Mouse (Mus musculus): ENCODE measurements around the gene Sox13.
A peak's percentile ranks its signal among the peaks of the same experiment; 100 is the strongest.
"Not testable (repeated sequence)": the region's sequence is repeated elsewhere in the genome, so short reads cannot be mapped to it uniquely, and the experiment has no call there.

Gene Sox13

DNA sequence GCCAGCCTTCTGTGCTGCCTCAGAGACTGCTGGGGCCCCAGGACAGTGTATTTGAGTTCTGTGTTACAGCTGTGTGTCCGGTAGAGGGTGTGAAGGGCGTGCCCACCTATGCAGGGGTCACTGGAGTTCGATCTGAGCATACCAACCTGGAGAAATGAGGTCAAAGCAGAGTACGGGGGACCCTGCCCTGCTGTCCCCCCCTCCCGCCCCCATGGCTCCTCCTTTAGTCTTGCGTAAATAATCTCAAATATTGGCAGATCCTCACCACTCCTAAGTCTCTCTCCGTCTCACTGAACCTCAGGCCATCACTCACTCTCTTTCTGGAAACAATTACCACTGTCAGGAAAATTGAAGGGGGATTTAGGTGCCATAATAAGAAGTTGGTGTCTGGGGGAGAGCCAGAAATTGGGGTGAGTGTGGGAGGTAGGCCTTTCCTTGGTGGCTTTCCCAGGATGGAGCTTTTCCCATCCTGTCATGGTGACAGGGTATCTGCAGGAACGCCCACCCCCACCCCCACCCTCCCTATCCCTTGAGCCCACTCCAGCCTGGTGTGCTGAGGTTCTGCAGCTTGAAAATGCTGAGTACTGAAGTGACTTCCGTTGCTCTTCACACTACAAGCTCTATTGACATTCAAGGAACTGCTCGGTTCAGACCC is 57.1 kb downstream of the Sox13 start:
- no peak for DNase-seq

DNA sequence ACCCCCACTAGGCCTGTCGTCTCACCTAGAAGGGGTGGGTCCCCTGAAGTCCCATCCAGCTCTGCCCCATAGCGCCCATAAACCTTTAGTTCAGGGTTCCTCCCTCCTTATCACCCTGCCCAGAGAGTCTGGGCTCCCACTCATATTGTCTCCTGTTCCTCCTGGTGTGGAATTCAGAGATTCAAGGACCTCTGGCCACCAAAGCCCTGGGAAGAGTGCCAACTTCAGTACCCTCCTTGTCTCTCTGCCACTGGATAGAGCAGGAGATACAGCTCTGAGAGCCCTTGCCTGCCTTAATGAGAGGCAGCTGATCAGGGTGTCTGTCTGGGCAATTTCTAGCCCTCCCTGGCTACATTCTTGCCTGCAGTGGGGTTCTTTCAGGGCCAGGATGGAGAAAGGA is 59.3 kb downstream of the Sox13 start:
- no peak for DNase-seq

DNA sequence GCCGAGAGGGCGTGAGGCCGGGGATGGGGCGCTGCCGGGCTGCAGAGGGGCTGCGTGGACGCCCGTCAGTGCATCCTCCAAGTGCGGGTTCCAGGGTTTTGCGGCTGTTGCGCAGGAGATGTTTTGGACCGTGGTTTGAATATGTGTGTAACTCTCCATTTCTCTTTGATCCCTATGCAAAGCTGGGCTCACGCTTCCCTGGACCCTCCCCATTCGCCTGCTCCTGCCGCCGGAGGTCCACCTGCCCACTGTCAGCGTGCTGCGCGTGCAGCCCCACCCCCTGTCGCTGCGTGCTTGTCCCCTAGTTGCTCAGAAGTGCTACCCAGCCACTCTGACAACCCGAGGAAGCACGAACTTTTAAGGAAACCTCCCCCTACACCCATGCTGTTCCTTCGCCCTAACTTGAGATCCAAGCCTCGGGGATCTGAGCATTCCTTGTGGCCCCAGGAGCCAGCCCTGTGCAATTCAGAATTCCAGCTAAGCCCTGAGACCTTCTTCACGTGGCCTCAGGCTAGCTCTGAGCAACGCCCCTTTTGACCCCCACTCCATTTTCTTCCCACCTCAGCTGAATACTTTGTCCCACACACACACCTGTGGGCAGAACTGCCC is 60.1 kb downstream of the Sox13 start:
- DNase-seq, result no peak

DNA sequence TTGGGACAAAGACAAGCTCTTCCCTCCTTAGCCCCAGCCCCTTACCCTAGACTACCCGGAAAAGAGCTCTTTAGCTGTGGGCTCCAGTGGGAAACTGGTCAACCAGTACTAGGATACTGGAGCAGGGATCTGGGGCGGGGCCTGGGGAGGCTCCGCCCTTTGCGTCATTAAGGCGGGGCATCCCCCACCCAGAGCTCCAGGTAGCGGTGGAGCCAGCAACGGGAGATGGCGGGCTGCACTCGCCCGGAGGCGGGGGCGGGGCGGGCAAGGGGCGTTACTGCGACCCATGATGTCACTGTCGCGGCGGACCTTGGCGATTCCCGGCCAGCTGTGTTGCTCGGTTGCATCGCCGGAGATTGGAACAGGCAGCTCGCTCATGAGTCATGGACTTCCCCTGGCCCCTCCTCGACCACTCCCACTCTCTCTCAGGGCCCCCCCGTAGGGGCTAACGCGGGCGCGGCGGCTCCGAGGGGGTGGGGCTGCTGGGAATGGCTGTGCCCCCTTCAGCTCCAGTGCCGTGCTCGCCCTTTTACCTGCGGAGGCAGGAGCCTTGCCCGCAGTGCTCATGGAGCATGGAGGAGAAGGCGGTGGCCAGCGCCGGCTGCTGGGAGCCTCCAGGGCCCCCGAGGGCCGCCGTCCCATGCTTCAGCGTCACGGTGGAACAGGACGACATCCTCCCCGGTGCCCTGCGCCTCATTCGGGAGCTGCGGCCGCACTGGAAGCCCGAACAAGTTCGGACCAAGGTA is 60.7 kb downstream of the Sox13 start, which contains the start of gene Etnk2:
Gene Etnk2 (plus strand): TSS at position 297 of the 746 bp plus-strand sequence.
- peak; percentile 88 for DNase-seq

DNA sequence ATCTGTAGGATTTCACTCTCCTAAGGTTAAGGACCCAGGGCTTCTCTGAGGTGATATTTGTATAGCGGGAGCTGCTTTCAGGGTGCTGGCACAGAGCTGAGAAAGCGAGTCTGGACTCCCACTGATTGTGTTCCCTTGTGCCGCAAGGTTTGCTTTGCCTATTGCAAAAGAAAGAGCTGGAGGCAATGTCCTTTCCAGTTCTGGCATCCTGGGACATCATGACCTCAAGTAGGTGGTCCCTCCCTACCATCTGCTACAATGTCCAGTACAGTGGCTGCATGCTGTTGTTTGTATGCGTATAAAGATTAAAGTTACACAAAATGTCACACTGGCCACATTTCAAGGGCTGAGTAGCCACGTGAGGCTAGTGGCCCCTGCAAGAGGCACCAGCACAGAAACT is 62.1 kb downstream of the Sox13 start:
- no peak for DNase-seq

DNA sequence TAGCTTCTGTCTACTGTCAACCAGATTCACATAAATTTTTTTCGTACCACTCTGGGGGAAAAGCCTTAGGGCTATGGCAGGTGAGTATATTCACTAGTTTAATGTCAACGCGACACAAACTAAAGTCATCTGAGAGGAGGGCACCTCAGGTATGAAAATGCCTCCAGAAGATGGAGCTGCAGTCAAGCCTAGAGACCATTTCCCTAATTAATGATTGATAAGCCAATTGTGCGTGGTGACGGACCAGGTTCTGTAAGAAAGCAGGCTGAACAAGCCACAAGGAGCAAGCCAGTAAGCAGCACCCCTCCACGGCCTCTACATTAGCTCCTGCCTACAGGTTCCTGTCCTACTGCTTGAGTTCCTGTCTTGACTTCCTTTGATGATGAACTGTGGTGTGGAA is 63.2 kb downstream of the Sox13 start:
- DNase-seq, result no peak

DNA sequence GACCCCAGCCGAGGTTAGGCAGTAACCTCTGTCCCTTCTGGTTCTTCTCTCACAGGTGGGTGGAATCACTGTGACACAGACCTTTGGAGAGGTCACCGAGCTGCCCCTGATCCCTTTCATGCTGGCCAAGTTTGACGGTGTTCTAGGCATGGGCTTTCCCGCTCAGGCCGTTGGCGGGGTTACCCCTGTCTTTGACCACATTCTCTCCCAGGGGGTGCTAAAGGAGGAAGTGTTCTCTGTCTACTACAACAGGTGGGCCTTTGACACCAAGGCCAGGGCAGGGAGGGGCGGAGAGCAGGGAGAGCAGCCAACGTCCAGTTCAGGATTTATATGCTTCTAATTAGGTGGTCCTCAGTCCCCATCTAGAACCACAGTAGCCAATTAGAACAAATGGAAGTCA is 67.8 kb downstream of the Sox13 start:
- no peak for DNase-seq

DNA sequence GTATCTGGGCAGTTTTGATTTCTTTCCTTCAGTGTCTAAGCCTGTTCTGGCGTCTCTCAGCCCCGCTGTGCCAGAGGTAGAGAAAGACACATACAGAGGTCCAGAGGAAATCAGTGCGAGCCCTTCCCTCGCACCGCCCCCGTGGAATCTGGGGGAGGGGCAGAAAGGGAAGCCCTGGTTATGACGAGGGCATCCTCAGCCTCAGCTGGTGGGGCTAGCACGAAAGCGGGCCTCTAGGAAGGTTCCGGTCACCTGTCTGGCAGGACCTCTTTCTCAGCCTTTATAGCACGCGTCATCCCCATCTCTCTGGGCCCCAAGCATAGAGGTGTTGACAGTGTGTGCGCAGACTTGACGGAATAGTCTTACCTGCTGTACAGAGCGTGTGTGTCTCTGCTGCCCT is 68.3 kb downstream of the Sox13 start:
- DNase-seq, result no peak

DNA sequence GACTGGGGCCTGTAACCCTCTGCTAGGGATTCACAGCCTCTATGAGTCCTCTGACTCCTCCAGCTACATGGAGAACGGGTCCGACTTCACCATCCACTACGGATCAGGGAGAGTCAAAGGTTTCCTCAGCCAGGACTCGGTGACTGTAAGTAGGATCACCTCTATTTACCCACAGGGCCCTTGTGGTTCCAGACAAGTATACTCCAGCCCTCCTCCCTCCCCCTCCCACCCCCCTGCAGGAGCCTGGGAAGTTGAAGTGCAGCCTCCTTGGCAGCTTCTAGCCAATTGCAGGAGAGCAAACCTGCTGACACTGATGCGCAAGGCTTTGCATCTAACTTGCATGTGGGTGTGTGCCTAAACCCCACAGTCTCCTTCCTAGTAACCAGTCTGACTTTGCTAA is 68.7 kb downstream of the Sox13 start:
- no peak for DNase-seq

DNA sequence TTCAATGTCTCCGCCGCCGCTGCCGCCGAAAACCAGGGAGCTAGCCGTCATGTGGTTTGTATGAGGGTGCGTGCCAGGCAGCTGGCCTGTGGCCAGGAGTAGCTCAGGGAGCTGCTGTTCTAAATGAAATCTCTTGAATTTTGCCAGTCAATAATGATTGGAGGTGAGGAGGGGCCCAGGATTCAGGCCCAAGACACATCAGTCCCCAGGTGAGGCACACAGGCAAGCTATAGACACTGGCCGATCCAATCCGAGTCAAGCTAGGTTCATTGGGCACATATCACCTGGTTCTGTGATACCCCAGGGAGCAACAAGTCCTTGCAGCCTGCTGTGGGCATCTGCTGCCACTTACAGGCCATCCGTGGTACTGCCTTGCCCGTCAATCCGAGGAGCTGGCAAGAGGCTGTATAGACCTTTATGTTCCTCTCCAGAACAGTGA is 70.8 kb downstream of the Sox13 start:
- DNase-seq, result peak; percentile 89

DNA sequence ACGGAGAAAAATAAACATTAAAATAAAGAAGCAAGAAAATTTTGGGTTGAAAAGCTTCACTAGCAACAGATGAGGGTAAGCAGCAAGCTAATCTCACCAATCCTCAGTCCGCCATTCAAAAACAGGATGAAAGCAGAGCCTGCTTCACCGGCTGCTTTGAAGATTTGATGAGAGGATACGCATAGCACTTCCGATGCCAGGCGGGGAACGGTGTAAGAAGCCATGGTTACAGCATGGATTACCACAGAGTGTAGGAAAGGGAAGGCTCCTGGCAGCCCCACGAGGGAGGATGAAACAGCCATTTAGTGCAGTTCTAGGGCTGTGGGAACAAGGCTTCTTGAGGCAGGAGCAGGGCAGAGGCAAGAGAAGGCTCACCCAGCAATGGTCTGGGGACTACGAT is 72.4 kb downstream of the Sox13 start:
- DNase-seq, result no peak

DNA sequence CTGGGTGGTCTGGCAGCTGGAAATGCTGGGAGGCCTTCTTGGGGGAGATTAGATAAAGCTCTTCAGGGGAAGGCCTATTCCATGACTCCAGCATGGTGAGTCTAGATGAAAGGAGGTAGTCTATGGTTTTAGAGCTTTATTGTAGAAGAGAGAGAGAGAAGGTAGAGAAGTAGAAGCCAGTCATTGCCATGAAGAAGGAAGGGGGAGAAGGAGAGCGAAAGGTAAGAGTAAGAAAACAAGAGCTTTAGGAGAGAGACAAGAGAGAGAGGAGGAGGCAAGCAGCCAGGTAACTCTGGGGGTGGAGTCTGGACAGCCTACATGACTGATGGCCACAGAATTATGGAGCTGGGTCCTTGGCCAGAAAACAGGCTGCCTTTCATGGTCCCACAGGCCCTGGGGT is 74.0 kb downstream of the Sox13 start, which contains the start of gene Ren1:
Gene Ren1 (plus strand): TSS at position 301 of the 400 bp plus-strand sequence.
- no peak for DNase-seq

DNA sequence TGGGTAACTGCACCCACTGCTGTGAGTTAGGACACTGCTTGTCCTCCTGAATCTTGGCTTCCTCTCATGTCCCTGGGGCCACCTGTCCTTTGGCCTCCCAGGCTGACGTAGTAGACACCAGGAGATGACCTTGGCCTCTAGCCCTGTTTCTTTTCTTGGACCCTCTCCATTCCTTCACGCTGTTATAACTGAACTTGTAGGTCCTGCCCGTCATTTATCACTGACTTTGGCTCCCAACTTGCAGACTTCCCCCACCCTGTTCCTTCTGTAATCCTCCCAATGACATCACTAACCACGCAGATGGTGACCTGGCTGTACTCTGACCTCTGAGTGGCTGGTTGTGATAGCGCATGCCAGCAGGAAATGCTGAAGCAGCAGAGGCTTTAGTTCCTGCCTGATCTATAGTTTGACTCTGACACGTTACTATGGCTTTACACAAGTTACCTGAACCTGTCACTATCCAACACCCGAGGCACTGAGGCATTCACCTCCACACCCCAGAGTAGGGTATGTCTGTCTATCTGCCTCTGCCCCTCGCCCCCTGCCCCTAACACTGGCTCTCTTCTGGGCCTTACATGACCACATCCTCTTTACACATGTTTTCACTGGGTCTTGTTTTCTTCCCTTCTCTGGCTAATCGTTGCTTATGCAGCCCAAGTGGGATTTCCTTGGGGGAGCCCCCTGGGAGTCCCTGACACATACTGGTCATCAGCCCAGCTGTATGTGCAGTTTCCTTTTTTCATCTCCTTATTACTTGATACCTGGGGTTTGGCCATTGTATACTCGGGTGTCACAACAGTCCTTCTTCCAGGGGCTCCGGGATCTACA is 76.3 kb downstream of the Sox13 start:
- peak; percentile 49 for DNase-seq

DNA sequence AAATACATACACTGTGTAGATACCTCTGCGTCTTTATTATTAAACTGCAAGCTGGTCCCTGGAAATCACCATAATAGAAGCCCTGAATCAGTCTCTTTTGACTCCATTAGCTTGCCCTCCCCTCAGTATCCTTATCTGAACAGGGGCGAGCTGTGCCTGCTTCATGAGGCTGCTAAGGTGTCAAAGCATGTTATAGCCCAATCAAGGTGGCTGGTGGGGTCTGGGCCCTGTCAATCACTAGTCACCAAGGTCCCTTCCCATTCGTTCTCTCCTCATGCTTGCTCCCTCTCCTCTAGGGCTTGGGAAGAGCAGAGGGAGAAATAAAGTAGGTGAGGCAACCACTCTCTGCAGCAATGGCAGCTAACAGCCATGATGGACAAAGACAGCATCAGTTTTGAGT is 77.0 kb downstream of the Sox13 start:
- DNase-seq, result no peak

DNA sequence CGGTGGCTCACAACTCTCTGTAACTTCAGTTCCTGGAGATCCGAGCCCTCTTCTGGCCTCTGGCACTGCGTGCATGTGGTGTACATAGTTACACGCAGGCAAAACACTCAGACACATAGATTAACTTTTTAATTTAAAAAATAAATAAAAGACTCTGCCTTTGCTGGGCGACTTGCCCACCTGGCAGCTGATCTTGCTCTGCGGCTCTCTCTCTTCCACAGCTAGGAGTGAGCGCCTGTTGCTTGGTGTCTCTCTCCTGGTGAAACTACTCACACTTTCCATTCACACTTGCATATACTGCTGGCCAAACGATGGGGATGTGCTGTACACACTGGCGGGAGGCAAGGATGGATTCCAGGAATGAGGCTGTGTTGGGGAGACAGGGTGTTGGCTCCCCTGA is 77.6 kb downstream of the Sox13 start:
- DNase-seq, result no peak

DNA sequence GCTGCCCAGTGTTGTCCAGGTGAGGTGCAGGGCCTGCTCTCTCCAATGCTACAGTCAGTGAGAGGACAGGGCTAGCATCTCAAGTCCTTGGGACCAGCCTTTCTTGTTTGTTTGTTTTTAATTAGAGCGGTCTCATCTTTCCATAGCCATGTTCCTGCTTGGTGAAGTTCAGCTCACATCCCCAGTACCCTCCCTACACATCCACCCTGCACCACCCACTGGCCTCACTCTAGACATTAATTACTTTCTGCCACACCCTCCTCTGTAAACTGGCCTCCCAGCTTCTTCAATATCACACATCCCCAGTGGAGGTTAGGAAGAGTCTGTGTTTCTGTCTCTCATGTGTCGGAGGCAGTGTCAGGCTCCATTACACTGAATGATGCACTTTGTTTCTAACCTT is 79.8 kb downstream of the Sox13 start:
- no peak for DNase-seq

DNA sequence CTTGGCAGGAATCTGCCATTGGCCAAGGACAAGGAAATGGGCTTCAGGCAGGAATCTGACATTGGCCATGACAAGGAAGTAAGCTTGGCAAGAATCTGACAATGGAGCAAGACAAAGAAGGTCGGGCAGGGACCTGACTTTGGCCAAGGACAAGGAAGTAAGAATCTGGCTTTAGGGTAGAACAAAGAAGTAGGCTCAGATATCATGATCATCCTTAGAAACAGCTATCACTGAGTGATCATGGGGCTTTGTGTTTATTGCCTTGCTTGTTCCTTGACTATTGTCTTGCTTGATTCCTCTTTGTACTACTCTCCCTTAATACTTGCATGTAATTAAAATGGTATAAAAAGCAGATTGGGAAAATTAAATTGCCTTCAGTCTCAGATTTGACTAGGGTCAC is 83.8 kb downstream of the Sox13 start:
- DNase-seq, result not testable (repeated sequence)

DNA sequence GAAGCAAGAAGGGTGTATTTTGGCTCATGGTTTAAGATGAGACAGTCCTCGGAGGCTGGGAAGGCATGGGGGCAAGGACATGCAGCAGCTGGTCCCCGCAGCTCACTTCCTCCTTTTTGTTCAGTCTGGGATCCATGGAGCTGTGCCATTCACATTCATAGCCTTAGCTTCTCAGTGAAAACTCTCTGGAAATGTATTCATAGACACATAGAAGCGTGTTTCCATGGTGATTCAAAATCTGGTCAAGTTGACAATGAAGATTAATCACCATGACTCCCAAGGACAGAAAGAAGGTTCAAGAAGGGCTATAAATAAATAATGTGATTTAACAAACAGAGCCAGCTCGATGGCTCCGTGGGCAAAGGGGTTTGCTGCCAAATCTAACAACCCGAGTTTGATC is 90.2 kb downstream of the Sox13 start:
- no peak for DNase-seq

DNA sequence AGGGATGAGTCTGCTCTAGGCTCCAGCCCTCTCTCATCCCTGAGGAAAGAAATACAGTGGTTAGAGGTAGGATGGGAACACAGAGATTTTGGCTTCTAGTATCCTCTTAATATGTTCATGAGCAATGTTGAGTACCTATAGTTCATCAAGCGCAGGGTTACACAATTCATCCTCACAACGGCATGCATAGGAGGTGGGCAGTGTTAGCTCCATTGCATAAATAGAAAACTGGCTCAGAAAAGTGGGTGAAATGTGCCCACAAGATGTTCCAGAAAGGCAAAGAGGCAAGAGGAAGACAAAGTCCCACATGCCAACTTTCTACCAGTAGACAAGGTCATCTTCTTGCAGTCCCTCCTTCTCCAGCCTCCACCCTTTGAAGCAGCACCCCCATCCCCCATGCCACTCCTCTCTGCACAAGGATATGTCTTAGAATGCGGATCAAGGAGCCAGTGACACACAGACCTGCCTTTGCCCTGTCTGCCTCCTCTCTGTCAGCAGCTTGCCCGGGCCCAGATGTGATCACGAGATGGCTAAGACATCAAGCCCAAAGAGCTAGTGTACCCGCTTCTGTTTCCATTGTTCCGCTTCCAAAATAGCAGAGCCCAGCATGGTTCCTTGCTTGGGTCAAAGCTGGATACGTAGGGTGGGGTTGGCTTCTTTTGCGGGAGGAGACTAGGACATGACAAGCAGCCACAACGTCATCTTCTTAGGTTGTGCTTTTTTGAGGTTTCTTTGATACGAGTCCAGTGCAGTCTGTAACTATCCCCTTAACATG is 91.3 kb downstream of the Sox13 start:
- DNase-seq, result no peak
